Mouse (Mus musculus): ENCODE results near the gene Manf. TPM values are rescaled to one million over a fixed set of nuclear protein-coding genes. Genes with fewer than 3 reads are reported as not detected.

Gene Manf
- 191 TPM for polyA plus RNA-seq (2014; fragmentation: Illumina TruSeq; extraction: RNeasy Lipid Tissue Mini Kit (QIAGEN cat#74804); ENCODE audit: insufficient read depth, low read depth, low replicate concordance)

DNA sequence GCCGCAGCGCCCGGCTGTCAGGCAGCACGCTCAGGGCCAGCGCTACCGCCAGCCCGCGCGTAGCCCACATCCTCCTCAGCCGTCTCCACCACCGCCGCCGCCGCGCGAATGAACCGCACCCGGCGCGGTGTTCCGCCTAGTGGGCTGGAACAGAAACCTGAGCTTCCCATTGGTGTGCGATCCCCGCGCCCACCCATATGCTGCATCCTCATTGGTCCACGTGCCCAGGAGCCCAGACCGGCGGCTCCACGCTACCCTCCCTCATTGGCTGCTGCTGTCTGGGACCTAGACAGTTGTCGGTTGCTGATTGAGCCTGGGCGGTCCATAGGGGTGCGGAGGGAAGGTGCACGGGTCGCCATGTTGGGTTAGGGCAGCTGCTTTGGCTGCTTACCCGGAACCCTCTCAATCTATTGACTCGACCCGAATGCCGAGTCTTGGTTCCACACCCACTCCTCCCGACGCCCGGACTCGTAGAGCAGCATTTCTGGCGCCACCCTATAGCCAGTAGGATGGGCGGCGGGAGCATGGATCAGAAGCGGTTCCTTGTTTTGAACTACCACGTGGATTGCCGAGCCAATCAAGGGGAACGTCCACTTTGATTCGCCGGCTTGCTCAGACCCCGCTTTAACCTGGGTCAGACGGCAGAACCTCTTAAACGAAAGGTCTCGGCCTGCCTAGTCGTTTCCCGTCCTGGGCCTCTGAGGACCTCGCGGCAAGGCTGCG, at the start of gene Manf:
Gene Manf (minus strand): TSS at position 151 of the 723 bp plus-strand sequence.

DNA sequence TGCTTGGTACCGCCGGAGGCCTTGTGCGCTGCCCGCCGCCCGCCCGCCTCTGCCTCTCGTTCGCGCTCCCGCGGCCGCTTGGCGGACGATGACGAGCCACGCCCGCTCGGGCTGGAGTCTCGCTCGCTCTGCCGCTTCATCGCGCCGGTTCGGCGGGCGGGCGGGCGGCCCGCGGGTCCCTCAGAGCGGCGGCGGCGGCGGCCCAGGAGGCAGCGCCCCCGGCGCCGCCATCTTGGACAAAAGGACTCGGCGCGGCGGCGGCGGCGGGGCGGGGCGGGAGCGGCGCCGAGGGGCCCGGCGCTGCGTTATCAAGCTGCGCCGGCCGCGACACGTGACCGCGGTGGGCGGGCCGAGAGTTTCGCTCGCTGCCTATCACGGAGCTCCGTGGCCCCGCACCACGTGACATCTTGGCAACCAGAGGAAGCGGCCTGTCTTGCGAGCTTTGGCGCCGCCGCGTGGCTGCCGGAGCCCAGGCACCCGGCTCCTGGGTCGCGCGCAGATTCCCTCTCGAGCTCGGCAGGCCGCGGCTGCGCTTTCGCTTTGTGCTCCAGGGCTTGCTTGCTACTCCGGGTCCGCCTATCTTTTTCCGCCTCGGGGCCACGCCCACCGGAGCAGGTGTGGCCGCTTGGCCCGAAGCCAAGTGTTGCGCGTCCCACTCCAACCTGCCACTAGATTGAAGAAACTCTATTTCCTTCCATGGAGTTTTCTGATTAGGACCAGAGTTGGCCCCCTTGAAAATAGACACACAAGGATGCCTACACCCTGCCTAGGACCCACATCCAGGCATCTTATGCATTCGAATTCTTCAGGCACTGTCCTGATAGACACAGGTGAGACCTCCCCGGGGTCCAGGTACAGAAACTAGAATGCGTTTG, 4.7 kb downstream of the Manf start, which contains the start of gene Rbm15b:
Gene Rbm15b (minus strand): TSS at position 601 of the 875 bp plus-strand sequence.

DNA sequence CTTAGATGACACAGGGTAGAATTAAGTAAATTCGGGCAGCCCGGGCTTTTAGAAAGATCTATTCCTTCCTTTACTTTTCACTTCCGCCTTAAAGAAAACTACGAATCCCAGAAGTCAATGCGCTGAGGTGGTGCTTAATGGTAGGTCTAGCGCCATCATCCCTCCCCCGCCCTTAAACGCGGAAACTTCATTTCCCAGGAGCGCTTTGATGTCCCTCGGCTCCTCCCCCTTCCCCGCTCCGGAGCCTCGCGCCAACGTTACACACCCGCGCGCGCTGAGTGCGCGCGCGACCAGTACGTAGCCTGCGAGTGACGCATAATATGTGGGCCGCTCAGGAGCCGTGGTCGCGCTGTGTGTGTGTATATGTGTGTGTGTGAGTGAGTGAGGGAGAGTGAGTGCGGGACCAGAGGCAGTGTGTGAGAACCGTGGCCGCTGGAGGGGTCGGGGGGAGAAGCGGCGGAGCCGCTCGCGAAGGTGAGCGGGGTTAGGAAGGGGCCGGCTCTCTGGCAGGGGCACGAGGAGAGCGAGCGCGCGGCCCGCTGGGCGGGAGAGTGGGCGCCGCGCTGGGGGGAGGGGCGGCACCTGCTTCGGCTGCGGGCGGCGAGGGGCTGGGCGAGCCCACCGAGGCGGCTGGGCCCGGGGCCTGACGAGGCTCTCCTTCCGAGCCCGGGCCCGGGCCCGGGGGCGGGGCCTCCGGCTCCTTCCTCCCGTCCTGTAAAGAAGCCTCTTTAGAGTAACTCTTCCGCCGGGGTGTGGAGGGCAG, 70.0 kb downstream of the Manf start, which contains the start of gene Dcaf1:
Gene Dcaf1 (plus strand): TSS at position 257 of the 763 bp plus-strand sequence.

DNA sequence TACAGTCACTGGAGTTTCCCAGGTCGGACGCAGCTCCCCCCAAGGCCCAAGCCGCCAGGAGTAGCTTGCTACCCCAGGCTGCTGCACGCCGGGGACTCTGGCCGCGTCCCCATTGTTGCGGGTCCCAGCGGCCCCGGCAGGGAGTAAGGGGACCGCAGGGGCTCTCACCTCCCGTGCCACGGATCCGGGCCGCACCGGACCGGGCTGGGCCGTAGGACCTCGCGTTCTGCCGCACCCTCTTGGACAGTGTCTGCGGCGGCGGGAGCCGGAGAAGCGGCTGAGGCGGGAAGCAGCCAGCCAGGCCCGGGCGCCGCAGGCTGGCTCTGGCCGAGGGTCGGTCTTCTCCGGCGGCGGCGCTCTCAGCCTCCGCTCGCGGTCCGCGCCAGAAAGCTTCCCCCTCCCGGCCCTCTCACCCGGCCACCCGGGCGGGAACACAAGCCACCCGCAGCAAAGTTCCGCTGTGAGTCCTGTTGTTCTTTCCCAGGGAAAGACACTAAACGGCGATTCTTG, 102.9 kb downstream of the Manf start, which contains the start of gene Rad54l2:
Gene Rad54l2 (minus strand): TSS at position 383 of the 510 bp plus-strand sequence.

Other genes starting within 250 kb of the Manf start
- gene Grm2, start 235.9 kb downstream of the Manf start, polyA plus RNA-seq (2014; fragmentation: Illumina TruSeq; extraction: RNeasy Lipid Tissue Mini Kit (QIAGEN cat#74804); ENCODE audit: insufficient read depth, low read depth, low replicate concordance): not detected
- gene Tex264, start 206.1 kb downstream of the Manf start, polyA plus RNA-seq (2014; fragmentation: Illumina TruSeq; extraction: RNeasy Lipid Tissue Mini Kit (QIAGEN cat#74804); ENCODE audit: insufficient read depth, low read depth, low replicate concordance): 59.3 TPM
- gene Rad54l2, start 102.8 kb downstream of the Manf start, polyA plus RNA-seq (2014; fragmentation: Illumina TruSeq; extraction: RNeasy Lipid Tissue Mini Kit (QIAGEN cat#74804); ENCODE audit: insufficient read depth, low read depth, low replicate concordance): 3.0 TPM
- 7.8 TPM for gene Dcaf1, start 70.1 kb downstream of the Manf start, polyA plus RNA-seq (2014; fragmentation: Illumina TruSeq; extraction: RNeasy Lipid Tissue Mini Kit (QIAGEN cat#74804); ENCODE audit: insufficient read depth, low read depth, low replicate concordance)
- gene Rbm15b, start 4.6 kb downstream of the Manf start, polyA plus RNA-seq (2014; fragmentation: Illumina TruSeq; extraction: RNeasy Lipid Tissue Mini Kit (QIAGEN cat#74804); ENCODE audit: insufficient read depth, low read depth, low replicate concordance): 10.4 TPM

Data from lung, adult 10 weeks (tissue).